Mouse (Mus musculus) cerebellum, adult 18-20 months (tissue): Measurements from ENCODE around the gene Zfp598.

Experiments used
- DNase-seq, 2 experiments: peaks; one replicate each; pipeline ENCODE4 v3.0.0; 2021

Gene Zfp598

DNA sequence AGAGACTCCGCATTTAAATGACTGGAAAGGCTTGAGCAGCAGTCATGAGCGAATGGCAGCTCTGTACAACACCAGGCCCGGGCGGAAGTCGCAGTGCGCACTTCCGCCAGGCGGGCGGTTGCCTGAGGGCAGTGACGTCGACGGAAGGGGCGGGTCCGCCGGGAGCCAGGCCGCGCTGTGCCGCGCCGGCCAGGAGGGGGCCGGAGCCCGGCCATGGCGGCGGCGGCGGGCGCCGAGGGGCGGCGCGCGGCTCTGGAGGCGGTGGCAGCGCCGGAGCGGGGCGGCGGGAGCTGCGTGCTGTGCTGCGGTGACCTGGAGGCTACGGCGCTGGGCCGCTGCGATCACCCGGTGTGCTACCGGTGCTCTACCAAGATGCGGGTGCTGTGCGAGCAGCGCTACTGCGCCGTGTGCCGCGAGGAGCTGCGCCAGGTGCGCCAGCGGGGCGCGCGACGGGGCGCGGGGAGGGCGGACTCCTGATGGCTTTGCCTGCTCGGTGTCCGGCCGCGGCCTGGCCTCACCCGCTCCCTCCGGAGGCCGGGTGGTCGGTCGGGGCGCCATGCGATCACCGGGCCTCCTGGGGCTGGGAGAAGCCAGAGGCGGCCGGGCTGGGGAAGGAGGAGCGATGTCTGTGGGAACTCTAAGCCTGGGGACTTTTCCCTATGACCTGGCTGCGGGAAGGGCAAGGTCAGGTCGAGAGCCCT, at the start of gene Zfp598:
Gene Zfp598 (plus strand): TSS at position 143 of the 701 bp plus-strand sequence.
- peak; percentile 96 to 98 for DNase-seq

DNA sequence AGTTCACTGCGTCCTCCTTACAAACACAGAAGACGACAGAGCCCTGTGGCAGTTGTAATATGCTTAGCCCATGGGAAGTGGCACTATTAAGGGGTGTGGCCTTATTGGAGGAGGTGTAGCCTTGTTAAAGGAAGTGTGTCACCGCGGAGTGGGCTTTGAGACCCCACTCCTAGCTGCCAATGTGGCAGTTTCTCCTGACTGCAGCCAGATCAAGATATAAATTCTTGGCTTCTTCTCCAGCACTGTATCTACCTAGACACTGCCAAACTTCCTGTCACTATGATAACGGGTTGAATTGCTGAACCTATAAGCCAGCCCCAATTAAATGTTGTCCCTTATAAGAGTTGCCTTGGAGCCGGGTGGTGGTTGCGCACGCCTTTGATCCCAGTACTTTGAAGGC, 44.0 kb upstream of the Zfp598 start:
- no peak for DNase-seq

DNA sequence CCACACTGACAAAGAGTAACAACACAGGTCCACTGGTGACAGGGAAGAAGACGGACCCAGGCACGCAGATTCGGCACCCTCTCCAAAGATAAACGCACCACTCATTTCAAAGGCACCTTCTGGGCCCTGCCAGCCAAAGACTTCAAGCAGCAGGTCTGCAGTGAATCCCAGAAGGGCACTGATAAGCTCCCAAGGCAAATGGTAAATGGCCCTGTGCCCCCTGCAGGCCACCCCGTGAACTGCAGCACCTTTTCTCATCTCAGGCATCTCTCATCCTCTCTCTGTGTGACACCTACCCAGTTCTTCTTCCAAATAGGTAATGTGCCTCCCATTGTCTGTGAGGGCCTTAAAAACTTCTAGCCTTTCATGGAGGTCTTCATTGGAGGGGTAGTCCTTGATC, 40.8 kb upstream of the Zfp598 start:
- peak; percentile 82 to 90 for DNase-seq

DNA sequence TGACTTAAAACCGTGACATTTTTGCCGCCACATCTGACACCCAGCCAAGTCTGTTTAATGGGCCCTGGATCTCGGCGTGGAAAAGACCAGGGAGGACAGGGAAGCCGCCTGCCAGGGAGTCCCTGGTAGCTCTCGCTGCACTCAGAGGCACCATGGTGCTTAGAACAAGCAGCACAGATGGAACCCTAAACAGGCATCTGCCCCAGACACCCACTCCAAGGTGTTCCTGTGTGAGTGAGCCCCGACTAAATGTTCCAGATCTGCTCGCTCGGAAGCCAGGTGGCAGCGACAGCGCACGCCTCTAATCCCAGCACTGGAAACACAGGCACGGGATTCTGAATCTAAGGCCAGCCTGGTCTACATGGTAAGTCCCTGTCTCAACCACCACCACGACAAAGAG, 39.4 kb upstream of the Zfp598 start:
- no peak for DNase-seq

DNA sequence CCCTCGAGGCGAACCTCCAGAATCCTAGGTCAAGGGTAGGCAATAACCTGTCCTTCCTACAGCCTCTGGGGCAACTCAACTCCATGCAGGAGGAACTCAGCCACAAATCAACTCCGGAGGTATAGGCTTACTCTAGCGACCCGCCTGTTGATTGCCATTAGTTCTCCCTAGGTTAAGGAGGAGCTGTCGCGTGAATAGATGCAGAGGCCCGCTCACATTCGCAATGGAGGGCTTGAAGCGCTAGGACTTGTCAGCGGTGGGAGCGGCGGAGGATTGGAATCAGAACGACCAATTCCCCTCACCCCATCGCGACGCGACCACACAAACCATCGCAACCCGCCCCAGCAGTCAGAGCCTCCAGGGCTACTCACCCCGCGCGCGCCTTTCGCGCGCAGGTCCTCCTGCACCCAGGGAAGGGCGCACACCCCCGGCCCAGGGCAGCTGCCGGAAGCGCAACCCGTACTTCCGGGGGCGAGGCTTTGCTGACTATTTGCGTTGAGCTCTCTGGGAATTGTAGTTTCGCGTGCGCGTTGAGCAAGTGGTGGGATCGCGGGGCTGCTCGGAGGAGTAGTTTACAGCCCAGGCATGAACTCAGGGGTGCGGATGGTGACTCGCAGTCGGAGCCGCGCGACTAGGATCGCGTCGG, 37.2 kb upstream of the Zfp598 start, which contains the start of the genes Tsc2 and Nthl1:
Gene Tsc2 (minus strand): TSS at position 464 of the 646 bp plus-strand sequence.
Gene Nthl1 (plus strand): TSS at position 514 of the 646 bp plus-strand sequence.
- DNase-seq = peak; percentile 82 to 85

DNA sequence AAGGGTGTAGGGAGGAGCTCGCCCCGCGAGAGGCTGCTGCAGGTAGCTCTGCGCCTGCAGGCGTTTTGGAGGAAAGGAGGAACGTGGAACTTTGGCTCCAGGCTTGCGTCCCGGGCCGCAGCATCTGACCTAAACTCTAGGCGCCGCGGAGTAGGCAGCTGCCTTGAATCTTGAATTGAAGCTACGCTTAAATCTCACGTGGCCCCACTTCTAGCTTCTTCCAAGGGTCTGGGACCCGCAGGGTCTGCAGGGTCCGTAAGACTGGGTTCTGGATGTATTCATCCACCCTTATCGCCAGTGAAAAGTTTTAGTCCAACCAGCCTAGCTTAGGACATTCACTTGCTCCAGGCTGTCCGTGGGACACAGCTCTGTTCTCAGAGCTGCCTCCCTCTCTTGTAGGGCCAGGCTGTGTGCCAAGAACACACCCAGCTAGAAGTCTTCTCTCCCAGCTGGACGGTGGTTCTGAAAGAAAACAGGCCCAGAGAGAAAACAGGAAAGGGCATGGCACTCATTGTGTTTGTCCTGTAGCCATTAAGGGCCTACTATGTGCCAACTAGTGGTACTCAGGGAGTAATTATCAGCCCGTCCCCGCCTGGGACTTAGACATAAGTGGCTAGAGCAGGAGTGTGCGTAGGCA, 36.6 kb upstream of the Zfp598 start:
- peak; percentile 49 for DNase-seq

DNA sequence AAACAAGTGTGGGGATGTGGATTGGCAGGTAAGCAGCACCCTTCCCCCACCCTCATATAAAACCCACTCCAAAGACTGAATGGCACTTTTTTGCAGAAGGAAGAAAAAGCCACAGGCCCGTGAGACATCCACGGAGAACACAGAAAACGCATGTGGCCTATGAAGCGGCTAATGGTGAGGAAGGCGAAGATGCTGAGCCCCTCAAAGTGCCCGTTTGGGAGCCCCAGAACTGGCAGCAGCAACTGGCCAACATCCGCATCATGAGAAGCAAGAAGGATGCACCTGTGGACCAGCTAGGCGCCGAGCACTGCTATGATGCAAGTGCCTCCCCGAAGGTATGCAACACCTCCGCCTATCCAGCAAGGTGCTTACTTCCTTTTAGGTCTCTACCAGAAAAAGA, 35.7 kb upstream of the Zfp598 start:
- DNase-seq = no peak

DNA sequence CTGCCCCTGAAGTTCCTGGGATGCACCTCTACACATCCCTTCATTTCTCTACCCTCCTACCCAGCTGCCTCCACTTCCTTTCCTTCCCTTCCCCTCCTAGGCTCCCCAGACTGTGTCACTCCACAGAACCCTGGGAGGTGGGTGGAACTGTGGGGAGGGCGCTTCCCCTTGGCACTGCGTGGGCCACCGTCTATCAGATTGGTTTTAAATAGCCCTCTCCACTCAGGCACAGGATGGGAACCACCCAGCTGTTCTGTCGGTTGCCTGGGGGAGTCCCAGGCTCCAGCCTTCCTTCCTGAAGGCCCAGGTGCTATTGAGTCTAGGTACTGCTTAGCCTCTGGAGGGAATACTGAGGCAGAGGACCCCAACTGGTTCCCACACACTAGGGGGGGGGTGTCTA, 34.5 kb upstream of the Zfp598 start:
- DNase-seq = no peak

DNA sequence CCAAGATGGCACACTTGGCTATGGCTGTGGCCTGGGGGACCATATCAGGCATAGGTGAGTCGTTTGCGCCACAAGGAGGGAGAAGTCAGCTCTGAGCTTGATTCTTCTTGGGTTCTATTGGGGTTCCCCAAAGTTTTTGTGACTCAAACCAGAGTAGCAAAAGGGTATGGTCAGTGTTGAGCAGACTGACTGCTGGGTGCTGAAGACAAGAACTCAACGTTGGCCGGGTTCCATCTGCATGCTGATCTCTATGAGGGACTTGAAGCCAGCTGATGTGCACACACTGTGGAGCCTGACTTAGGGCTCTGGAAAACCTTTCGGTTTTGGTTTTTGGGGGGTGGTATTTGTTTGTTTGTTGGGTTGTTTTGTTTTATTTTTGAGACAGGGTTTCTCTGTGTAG, 33.8 kb upstream of the Zfp598 start:
- no peak for DNase-seq

DNA sequence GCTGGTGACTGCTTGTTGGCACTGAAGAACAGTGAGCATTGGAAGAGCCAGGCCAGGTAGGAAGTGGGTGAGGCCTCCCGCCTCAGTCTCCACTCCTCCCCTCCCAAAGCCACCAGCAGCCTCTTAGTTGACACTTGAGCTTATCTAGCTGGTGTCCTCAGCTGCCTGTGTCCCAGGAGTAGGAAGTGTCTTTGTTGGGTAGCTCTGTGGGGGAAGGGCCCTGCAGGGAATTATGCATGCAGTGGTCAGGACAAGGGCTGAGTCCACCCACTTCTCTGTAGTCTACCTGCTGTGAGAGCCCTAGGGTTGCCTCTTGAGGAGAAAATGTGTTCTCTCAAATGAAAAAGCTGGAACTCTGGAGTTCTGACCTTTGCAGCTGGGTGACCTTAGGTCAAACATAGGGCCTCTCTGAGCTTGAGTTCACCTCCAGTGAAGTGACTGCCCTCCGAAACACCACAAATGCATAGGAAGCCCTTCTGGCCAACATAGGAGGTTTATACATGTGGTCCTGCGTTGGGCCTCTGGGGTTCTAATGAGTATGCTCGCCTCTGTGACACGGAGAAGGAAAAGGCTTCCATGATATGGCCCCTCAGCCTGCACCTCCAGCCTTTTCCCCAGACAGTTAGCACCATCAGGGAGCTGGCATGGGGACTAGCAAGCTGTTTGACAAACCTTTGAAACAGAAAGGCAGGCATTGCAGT, 32.6 kb upstream of the Zfp598 start:
- DNase-seq = no peak

DNA sequence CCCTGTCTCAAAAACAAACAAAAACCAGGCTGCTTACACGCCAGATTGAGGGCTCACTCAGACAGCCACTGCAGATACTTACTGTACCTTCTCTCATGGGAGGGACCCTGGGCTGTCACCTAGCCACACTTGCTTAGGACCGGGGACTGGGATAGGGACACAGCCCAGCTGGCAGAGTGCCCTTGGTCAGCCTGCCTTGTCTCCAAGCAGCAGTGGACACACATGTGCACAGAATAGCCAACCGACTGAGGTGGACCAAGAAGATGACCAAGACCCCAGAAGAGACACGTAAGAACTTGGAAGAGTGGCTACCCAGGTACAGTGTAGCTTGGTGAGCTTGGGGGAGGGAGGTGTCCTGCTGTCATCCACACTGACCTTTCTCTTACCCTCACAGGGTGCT, 31.3 kb upstream of the Zfp598 start:
- no peak for DNase-seq

DNA sequence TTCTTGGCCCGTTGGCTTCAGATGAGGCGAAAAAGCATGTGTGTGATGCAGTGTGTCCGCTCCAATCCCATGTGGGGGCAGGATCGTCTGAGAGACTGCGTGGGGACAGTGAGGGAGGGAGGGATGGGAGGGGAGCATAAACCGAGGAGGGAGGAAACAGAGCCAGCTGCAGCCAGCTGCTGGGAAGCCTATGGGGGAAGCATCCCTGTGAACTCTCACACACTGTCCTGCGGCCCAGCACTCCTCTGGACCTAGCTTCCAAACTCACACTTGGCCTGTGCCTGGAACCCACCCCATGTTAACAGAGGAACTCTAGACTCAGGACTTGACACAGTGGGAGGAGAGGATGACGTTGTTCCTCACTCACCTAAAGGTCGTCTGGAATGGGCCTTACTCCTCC, 30.6 kb upstream of the Zfp598 start:
- DNase-seq = no peak

DNA sequence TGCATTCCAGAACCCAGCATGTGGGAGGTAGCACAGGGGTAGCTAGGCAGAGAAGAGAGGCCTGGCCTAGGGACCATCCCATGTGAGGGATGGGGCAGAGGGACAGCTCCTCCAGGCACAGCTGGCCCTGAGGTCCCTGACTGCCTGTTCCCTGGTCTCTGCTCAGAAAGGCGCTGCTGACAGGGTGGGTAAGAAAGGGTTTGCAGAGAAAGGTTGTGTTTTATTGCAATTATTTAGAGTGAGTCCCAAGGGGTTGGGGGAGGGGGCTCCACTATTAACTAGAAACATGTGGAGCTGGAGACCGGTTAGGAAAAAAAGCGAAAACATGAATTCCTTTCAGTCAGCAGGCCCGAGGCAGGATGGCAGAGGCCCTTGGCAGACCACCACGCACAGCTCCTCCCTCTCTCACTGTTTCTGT, 29.9 kb upstream of the Zfp598 start:
- DNase-seq = no peak

DNA sequence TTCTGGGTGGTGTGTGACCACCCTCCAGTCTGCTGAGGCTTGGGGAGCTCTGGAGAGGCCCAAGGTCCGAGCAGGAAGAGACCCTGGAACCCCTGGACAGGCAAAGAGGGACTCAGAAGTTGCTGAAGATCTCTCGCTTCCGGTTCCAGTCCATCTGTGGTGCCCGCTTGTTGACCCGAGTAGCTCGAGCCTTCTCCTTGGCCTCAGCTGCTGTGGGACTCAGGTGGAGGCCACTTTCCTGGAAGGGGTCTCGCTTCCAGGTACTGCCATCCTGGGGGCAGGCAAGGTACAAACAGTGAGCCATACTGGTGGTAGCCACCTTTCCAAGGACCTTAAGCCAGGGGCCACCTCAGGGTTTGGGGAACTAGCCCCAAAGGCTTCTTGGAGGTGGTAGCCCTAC, 29.4 kb upstream of the Zfp598 start:
- no peak for DNase-seq

DNA sequence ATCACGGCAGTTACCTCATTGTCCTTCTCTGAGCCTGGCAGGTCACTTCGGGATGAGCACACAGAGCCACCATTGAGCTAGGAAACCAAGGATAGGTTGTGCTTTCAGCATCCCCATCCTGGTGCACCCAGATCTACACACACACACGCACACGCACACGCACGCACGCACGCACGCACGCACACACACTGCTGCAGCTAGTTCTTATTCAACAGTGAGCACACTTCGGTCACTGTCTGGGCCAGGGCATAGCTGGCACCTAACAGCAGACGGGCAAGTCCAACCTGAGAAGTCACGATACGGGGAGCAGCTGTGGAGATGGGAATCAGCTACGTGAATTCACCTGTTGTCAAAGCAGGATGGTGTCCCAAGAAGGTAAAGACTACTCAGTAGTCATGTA, 28.9 kb upstream of the Zfp598 start:
- no peak for DNase-seq

DNA sequence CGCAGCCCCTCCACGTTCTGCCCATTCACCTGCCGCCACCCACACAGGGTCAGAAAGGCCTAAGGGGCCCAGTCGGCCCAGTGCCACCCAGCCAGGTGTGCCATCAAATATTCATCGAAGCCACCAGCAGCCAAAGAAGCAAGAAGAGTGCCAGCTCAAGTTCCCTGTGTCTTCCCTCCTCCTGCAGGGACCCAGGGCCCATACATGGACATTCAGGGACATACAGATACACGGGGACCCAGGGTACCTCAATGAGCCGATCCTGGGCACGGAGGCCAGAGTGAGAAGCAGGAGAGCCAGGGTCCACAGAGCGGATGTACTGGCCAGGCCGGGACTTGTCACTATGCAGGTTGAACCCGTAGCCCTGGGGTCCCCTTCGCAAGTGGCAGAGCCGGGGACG, 27.5 kb upstream of the Zfp598 start:
- no peak for DNase-seq

DNA sequence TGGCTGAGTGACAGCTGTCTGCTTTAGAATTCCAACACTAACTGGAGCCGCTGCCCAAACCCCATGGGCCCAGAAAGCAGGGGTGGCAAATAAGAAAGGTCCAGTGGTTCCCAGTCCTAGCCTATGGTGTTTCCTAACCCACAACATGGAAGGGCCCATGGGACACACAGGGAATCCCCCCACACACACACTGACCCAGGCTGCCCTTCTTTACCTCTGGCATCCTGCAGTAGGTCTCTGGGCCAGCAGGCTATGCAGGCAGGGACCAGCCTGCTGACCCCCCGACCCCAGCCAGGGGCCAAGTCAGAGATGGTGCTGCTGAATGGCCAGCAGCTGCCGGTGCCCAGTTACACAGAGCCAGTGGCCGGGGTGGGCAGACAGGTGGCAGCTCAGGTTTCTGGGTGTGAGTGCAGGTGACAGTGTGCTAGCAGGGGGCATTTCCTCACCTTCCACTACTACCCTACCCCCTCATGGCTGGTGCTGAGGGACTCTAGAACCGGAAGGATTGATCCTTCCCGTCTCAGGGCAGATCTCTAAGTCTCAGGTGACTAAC, 26.6 kb upstream of the Zfp598 start:
- DNase-seq = no peak

DNA sequence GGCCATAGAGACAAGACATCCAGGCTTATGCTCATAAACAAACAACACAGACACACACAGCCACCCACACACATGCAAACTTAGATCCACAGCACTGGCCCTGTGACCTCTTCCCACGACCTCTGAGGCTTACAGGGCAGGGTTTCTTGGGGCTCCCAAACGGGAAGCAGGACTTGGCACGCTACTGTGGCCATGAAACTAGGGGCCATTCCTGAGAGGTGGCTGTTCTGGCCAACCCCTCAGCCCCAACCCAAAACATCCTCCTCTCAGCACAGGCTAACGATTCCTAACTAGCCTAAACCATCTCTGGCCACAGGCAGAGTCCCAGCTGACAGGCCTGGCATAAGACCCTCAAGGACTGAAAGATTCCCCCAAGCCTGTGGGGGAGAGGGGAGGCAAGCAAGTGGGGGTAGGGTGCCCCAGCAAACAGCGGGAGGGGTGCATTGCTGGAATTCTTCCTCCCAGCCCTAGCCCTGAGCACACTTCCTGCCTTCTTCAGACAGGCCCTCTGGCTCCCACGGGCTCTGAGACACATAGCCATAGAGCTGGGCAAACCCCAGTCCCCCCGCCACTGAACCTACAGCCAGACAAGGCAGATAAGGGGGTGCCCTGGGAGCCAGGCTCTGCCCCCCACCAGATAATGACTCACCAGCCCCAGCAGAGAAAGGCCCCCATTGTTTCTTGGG, 25.3 kb upstream of the Zfp598 start:
- no peak for DNase-seq

DNA sequence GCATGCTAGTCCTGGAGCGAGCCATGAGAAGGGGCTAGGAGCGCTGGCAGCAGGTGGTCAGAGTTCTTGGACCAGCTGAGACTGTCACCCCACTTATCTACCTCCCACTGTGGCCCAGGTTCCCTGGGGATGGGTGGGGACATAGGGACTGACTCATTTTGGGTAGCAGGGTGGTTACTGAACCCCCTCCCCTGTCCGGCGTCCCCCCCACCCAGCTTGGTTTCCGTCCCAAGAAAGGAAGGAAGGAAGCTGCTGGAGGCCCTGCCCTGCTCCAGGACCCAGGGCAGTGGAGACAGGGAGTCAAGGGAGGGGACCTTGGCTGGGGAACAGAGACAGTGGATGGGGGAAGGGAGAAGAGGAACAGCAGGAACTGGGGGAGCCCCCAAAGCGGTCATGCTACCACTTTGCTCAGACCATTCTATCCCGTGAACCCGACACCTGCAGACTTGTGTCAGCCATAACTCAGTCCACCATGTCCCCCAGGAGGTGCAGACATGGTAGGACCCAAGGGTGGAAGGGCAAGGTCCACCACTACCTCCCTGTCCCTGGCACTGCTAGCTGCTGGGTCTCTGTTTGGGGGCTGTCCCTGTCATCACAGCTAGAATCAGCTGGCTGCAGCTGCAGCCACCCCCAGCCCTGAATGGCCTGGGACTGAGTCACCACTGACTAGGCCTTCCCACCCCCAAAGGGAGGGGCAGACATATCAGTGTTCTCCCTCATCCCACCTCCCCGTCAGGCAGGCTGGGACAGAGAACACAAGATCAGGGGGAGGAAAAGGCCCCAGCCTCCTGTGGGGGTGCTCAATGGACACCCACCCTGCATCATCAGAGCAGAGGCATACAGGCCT, 24.4 kb upstream of the Zfp598 start:
- DNase-seq = no peak

DNA sequence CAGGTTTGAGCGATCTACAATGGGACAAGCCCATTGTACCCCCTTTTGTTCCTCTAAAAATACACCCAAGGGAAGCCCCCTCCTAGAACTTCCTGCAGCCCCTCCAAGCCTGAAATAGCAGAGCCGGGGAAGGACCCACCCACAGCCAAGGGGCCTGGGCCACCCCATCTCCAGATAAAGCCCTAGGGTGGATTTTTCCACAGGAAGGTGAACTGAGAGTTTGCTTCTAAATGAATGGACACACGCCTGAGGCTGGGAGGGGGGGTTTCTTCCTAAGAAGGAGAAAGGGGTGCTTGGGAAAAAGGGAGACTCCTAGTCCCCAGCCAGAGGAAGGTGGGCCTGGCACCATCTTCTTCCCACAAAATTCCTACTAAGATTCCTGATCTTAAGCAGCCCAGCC, 23.6 kb upstream of the Zfp598 start:
- DNase-seq = no peak

DNA sequence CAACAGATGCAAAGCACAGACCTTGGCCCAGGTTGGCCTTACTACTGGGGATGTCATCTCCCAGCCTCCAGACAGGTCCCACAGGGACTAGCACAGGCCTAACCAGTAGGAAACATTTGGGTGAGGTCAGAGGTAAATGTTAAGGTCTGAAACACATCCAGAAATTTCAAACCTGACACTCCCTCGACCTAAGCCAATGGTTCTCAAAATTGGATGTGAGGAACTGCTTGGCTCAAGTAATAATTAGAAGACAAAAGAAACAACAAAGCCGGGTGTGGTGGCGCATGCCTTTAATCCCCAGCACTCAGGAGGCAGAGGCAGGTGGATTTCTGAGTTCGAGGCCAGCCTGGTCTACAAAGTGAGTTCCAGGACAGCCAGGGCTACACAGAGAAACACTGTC, 23.1 kb upstream of the Zfp598 start:
- DNase-seq = no peak

DNA sequence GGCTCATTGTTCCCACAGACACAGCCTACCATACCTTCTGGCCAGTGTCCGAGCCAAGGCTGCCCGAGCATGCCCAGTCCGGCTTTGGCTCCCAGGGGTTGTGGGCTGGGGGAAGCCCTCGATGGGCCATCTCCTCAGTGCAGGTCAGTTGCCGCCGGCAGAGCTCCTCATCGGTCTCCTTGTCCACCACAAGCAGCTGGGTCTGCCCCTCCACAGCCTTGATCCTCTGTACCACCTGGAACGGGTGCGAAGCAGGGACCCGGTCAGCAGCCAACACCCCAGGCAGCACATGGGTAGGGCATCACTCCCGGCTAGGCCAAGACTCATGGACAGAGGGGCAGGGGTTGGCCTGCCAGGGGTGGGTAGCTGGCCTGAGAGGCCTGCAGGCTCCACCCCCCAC, 22.0 kb upstream of the Zfp598 start:
- DNase-seq = peak; percentile 42 to 50
